Mouse (Mus musculus) kidney, adult 2 months (tissue): ENCODE data around the gene Tns2.

Experiments
- CTCF ChIP-seq: fragments of 200-500 bp; conservative IDR thresholded peaks from 2 replicates; pipeline ENCODE4 v1.5.1; 2011; ENCODE audit warnings: low read depth, mild to moderate bottlenecking, control low read depth, low read length, moderate library complexity, mixed read lengths; ENCODE audit not compliant: insufficient read depth, insufficient read length
- POLR2A ChIP-seq: fragments of 200-500 bp; IDR thresholded peaks from one replicate; pipeline ENCODE4 v1.6.1; 2011; ENCODE audit warnings: low read depth, low read length, control low read depth

- TF ChIP-seq CTCF: no peak
- TF ChIP-seq POLR2A: no peak
These were observed 17.2 kb upstream of the Tns2 start for GRCm38 (mm10) chr15:102083028-102083427.
